Mouse (Mus musculus) layer of hippocampus, postnatal 14 days (tissue): ENCODE measurements at regions not wholly inside any gene's neighbourhood (a gene's known extent, or its start where the extent isn't known, plus 50 kb on each side); places are given as distances from the start of the nearest gene placed in this dataset.

Source experiments
- DNase-seq, 2 experiments: peaks; one replicate each; pipeline ENCODE4 v3.0.0; 2021 to 2022; ENCODE audit warnings: low spot score in 2 of 2, mixed read lengths in 1 of 2

GRCm38 (mm10) chr1:76258217-76258616 lies 712.2 kb downstream of the Slc4a3 start:
- DNase-seq = no peak

GRCm38 (mm10) chr1:76276148-76276547 lies 730.1 kb downstream of the Slc4a3 start:
- peak in 1 of 2 experiments; percentile 6 for DNase-seq

- DNase-seq = no peak
Observed at GRCm38 (mm10) chr1:76276624-76277023, 730.6 kb downstream of the Slc4a3 start.

GRCm38 (mm10) chr1:76283322-76283721 lies 737.3 kb downstream of the Slc4a3 start:
- no peak for DNase-seq

- DNase-seq = no peak
Observed at GRCm38 (mm10) chr1:76322943-76323559, 777.0 kb downstream of the Slc4a3 start.

GRCm38 (mm10) chr1:76323592-76323991 lies 777.5 kb downstream of the Slc4a3 start:
- no peak for DNase-seq

- peak; percentile 4 to 49 for DNase-seq
Observed at GRCm38 (mm10) chr1:76336011-76336410, 789.9 kb downstream of the Slc4a3 start.

GRCm38 (mm10) chr1:76362106-76362505 lies 816.0 kb downstream of the Slc4a3 start:
- no peak for DNase-seq

GRCm38 (mm10) chr1:76373931-76374330 lies 827.9 kb downstream of the Slc4a3 start:
- DNase-seq = no peak

GRCm38 (mm10) chr1:76378154-76378553 lies 832.1 kb downstream of the Slc4a3 start:
- no peak for DNase-seq

- DNase-seq = no peak
Observed at GRCm38 (mm10) chr1:76392536-76392935, 846.5 kb downstream of the Slc4a3 start.

GRCm38 (mm10) chr1:76394038-76394437 lies 848.0 kb downstream of the Slc4a3 start:
- DNase-seq = no peak

GRCm38 (mm10) chr1:76402854-76403253 lies 856.8 kb downstream of the Slc4a3 start:
- no peak for DNase-seq

GRCm38 (mm10) chr1:76404003-76404402 lies 857.9 kb downstream of the Slc4a3 start:
- no peak for DNase-seq

GRCm38 (mm10) chr1:76410813-76411212 lies 864.7 kb downstream of the Slc4a3 start:
- no peak for DNase-seq

GRCm38 (mm10) chr1:76420525-76420924 lies 874.5 kb downstream of the Slc4a3 start:
- no peak for DNase-seq

- DNase-seq = peak; percentile 22 to 73
Observed at GRCm38 (mm10) chr1:76427439-76427838, 881.4 kb downstream of the Slc4a3 start.

GRCm38 (mm10) chr1:76430041-76430610 lies 884.1 kb downstream of the Slc4a3 start:
- no peak for DNase-seq

- peak in 1 of 2 experiments; percentile 8 for DNase-seq
Observed at GRCm38 (mm10) chr1:76433481-76433941, 887.4 kb downstream of the Slc4a3 start.

- no peak for DNase-seq
Observed at GRCm38 (mm10) chr1:76450539-76451214, 904.6 kb downstream of the Slc4a3 start.

- DNase-seq = no peak
Observed at GRCm38 (mm10) chr1:76453160-76453710, 907.2 kb downstream of the Slc4a3 start.

- DNase-seq = peak; percentile 17 to 76
Observed at GRCm38 (mm10) chr1:76466562-76466961, 920.5 kb downstream of the Slc4a3 start.
